ENCODE assay signal across 20 mouse cellular contexts in the genomic region with DNA sequence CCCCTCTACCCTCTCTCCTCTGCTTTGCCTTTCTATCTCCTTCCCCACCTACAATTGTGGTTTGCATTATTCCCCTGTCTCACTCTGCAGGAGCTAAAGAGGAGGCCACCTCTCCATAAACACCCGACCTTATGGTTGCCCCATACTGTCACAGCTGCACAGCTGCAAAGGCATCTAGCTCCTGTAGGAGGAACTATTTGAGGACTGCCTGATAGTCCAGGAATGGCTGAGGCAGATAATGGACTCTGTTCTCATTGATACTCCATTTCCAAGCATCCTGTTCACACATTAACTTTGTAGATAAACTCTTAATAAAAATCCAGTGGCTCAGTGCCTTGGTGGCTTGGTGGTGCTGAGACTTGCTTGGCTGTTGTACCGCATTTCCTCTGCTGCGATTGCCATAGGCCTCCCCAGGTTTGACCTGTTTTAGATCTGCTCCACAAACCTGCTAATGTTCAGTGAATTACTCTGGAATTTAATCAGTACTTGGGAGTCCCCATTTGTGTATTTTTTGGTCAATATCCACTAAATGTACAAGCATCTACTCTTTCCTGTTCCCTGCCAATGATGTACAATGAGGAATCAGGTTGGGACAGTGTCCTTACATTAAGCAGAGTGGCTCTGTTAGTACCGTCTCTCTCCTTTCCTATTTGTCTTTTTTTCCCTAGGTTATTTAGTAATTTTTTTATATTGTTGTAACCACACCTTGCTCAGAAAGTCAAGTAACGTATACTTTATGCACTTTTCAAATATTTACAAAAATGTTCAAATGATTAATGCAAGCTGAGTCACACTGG.
DNase-seq lines count a peak whose midpoint lies in the region; ATAC-seq and TF ChIP-seq lines count a peak whose summit lies in the region.
"Had no signal": no experiment of that assay in that cellular context is flagged by ENCODE, and none has a peak within 500 bp of the region (broad histone marks: within the 10 kb centered on the region; RNA-seq: fewer than 3 reads in every experiment).

No protein-coding gene starts in this region.

- no peaks in the 10 kb centered on the region for H3K36me3 ChIP-seq in heart, embryonic 12.5 days
- no peaks in the 10 kb centered on the region for H3K36me3 ChIP-seq in stomach, embryonic 14.5 days (ENCODE audit: control insufficient read depth, insufficient read depth, low read length)
- H3K36me3 ChIP-seq in stomach, postnatal 0 days (ENCODE audit: control insufficient read depth, insufficient read depth, low read length) = no peaks in the 10 kb centered on the region
- no peaks in the 10 kb centered on the region for H3K36me3 ChIP-seq in liver, embryonic 15.5 days (replicated peaks)
- no peaks in the 10 kb centered on the region for H3K36me3 ChIP-seq in kidney, adult 2 months (ENCODE audit: control insufficient read depth, insufficient read depth, low read length)
- no peaks in the 10 kb centered on the region for H3K36me3 ChIP-seq in forebrain, embryonic 11.5 days (ENCODE audit: control insufficient read depth, insufficient read depth, low read length)
- H3K36me3 ChIP-seq: embryonic facial prominence, embryonic 10.5 days; forebrain, embryonic 12.5 days; midbrain, embryonic 15.5 days had no signal

- peak; percentile 42; the same call in 1 of the 2 replicates for ATAC-seq in heart, embryonic 12.5 days (ENCODE audit: insufficient number of reproducible peaks, low FRiP score)
- peak; percentile 28; the same call in 1 of the 2 replicates for ATAC-seq in stomach, embryonic 14.5 days (ENCODE audit: insufficient number of reproducible peaks, insufficient read depth, low FRiP score, low read depth)
- ATAC-seq in stomach, postnatal 0 days (ENCODE audit: low FRiP score, low TSS enrichment) = no peak
- peak; percentile 90 for ATAC-seq in liver, embryonic 15.5 days (ENCODE audit: insufficient read depth)
- ATAC-seq in forebrain, embryonic 11.5 days (replicated peaks; ENCODE audit: low FRiP score) = no peak
- ATAC-seq: CD4-positive, CD25-positive, alpha-beta regulatory T cell, adult 4 months; hindbrain, embryonic 16.5 days had no signal

- H3K4me1 ChIP-seq in heart, embryonic 12.5 days (replicated peaks) = peaks cover 9% of the 10 kb centered on the region
- H3K4me1 ChIP-seq in stomach, embryonic 14.5 days (ENCODE audit: control insufficient read depth, insufficient read depth, low read length) = no peaks in the 10 kb centered on the region
- H3K4me1 ChIP-seq in stomach, postnatal 0 days (replicated peaks; ENCODE audit: control insufficient read depth, insufficient read depth) = no peaks in the 10 kb centered on the region
- H3K4me1 ChIP-seq in liver, embryonic 15.5 days (replicated peaks) = no peaks in the 10 kb centered on the region
- H3K4me1 ChIP-seq in kidney, adult 2 months (ENCODE audit: control insufficient read depth, insufficient read depth, low read length) = no peaks in the 10 kb centered on the region
- H3K4me1 ChIP-seq in forebrain, embryonic 11.5 days (replicated peaks; ENCODE audit: control insufficient read depth, insufficient read depth, low read length) = no peaks in the 10 kb centered on the region
- H3K4me1 ChIP-seq: embryonic facial prominence, embryonic 10.5 days; forebrain, embryonic 12.5 days; megakaryocyte, embryonic 14.5 days; midbrain, embryonic 15.5 days had no signal

- no peak overlapping the region for H3K9ac ChIP-seq in heart, embryonic 12.5 days
- H3K9ac ChIP-seq in stomach, embryonic 14.5 days (replicated peaks; ENCODE audit: low read depth, low read length) = no peak overlapping the region
- no peak overlapping the region for H3K9ac ChIP-seq in stomach, postnatal 0 days (ENCODE audit: low read length)
- no peak overlapping the region for H3K9ac ChIP-seq in liver, embryonic 15.5 days
- H3K9ac ChIP-seq in forebrain, embryonic 11.5 days (ENCODE audit: low read length) = no peak overlapping the region
- H3K9ac ChIP-seq: forebrain, embryonic 12.5 days; midbrain, embryonic 15.5 days had no signal

- TF ChIP-seq POLR2A in kidney, adult 2 months (IDR thresholded peaks at IDR 0.05; ENCODE audit: low read depth, low read length) = no peak

- WGBS in heart, embryonic 12.5 days = 38% methylated on average over 5 of the region's 5 CpGs
- WGBS in stomach, embryonic 14.5 days = 48% methylated on average over 5 of the region's 5 CpGs
- WGBS in stomach, postnatal 0 days = 34% methylated on average over 5 of the region's 5 CpGs
- WGBS in liver, embryonic 15.5 days (ENCODE audit: insufficient replicate concordance) = 39% methylated on average over 5 of the region's 5 CpGs
- WGBS in kidney, adult 2 months = 65% methylated on average over 5 of the region's 5 CpGs
- WGBS in forebrain, embryonic 11.5 days = 80% methylated on average over 5 of the region's 5 CpGs

- no peak for TF ChIP-seq EP300 in stomach, postnatal 0 days (optimal IDR thresholded peaks at IDR 0.05)

- no peaks in the 10 kb centered on the region for H3K27me3 ChIP-seq in heart, embryonic 12.5 days (replicated peaks)
- no peaks in the 10 kb centered on the region for H3K27me3 ChIP-seq in stomach, embryonic 14.5 days (ENCODE audit: control insufficient read depth, insufficient read depth, low read length)
- no peaks in the 10 kb centered on the region for H3K27me3 ChIP-seq in stomach, postnatal 0 days (ENCODE audit: control insufficient read depth, insufficient read depth, low read length)
- no peaks in the 10 kb centered on the region for H3K27me3 ChIP-seq in liver, embryonic 15.5 days
- H3K27me3 ChIP-seq in kidney, adult 2 months (replicated peaks; ENCODE audit: control insufficient read depth, insufficient read depth, low read length) = no peaks in the 10 kb centered on the region
- H3K27me3 ChIP-seq in forebrain, embryonic 11.5 days (ENCODE audit: control insufficient read depth, insufficient read depth, low read length) = no peaks in the 10 kb centered on the region
- H3K27me3 ChIP-seq: forebrain, embryonic 12.5 days; megakaryocyte, embryonic 14.5 days; midbrain, embryonic 15.5 days had no signal

- H3K4me3 ChIP-seq in heart, embryonic 12.5 days = no peak overlapping the region
- no peak overlapping the region for H3K4me3 ChIP-seq in stomach, embryonic 14.5 days (ENCODE audit: low read depth, low read length)
- no peak overlapping the region for H3K4me3 ChIP-seq in stomach, postnatal 0 days (ENCODE audit: low read depth, low read length)
- H3K4me3 ChIP-seq in liver, embryonic 15.5 days (replicated peaks) = no peak overlapping the region
- H3K4me3 ChIP-seq in kidney, adult 2 months (ENCODE audit: insufficient read depth, low read depth, low read length) = no peak overlapping the region
- H3K4me3 ChIP-seq in forebrain, embryonic 11.5 days (ENCODE audit: low read depth, low read length) = no peak overlapping the region
- H3K4me3 ChIP-seq: embryonic facial prominence, embryonic 10.5 days; forebrain, embryonic 12.5 days; left cerebral cortex, adult 2 months; megakaryocyte, embryonic 14.5 days; midbrain, embryonic 15.5 days; myocyte had no signal

- H3K27ac ChIP-seq in heart, embryonic 12.5 days (ENCODE audit: poor library complexity, severe bottlenecking) = no peak overlapping the region
- H3K27ac ChIP-seq in stomach, embryonic 14.5 days (ENCODE audit: low read length) = no peak overlapping the region
- H3K27ac ChIP-seq in stomach, postnatal 0 days (replicated peaks) = no peak overlapping the region
- H3K27ac ChIP-seq in liver, embryonic 15.5 days (replicated peaks) = no peak overlapping the region
- no peak overlapping the region for H3K27ac ChIP-seq in kidney, adult 2 months (ENCODE audit: insufficient read depth, low read depth, low read length)
- H3K27ac ChIP-seq in forebrain, embryonic 11.5 days (ENCODE audit: low read depth, low read length) = no peak overlapping the region
- H3K27ac ChIP-seq: embryonic facial prominence, embryonic 10.5 days; forebrain, embryonic 12.5 days; left cerebral cortex, adult 2 months; midbrain, embryonic 15.5 days had no signal

- DNase-seq in heart, postnatal 4 days = no peak
- no peak for DNase-seq in stomach, postnatal 0 days (ENCODE audit: low spot score)
- no peak for DNase-seq in kidney, adult 2 months
- DNase-seq in forebrain, embryonic 11.5 days (ENCODE audit: low spot score) = no peak
- no peak for DNase-seq in right cerebral cortex, postnatal 25 days
- DNase-seq: kidney, adult 8-10 months; kidney, postnatal 25 days; lung, adult 2 months; thymus, postnatal 14 days had no signal

- H3K4me2 ChIP-seq in heart, embryonic 12.5 days = no peak overlapping the region
- no peak overlapping the region for H3K4me2 ChIP-seq in stomach, embryonic 14.5 days (replicated peaks; ENCODE audit: low read depth, low read length)
- no peak overlapping the region for H3K4me2 ChIP-seq in stomach, postnatal 0 days (replicated peaks; ENCODE audit: low read depth)
- no peak overlapping the region for H3K4me2 ChIP-seq in liver, embryonic 15.5 days
- no peak overlapping the region for H3K4me2 ChIP-seq in forebrain, embryonic 11.5 days (ENCODE audit: low read depth, low read length, severe bottlenecking)
- H3K4me2 ChIP-seq: forebrain, embryonic 12.5 days; midbrain, embryonic 15.5 days had no signal

- H3K9me3 ChIP-seq in heart, embryonic 12.5 days (replicated peaks) = no peaks in the 10 kb centered on the region
- no peaks in the 10 kb centered on the region for H3K9me3 ChIP-seq in stomach, embryonic 14.5 days (ENCODE audit: control insufficient read depth, low read depth, low read length)
- H3K9me3 ChIP-seq in stomach, postnatal 0 days (ENCODE audit: control insufficient read depth, low read length) = no peaks in the 10 kb centered on the region
- H3K9me3 ChIP-seq in liver, embryonic 15.5 days (replicated peaks) = no peaks in the 10 kb centered on the region
- H3K9me3 ChIP-seq in forebrain, embryonic 11.5 days (ENCODE audit: control insufficient read depth, low read length) = no peaks in the 10 kb centered on the region
- H3K9me3 ChIP-seq: embryonic facial prominence, embryonic 10.5 days; forebrain, embryonic 12.5 days; megakaryocyte, embryonic 14.5 days; midbrain, embryonic 15.5 days had no signal

- TF ChIP-seq CTCF in stomach, postnatal 0 days (IDR thresholded peaks at IDR 0.05; ENCODE audit: low read depth) = no peak
- no peak for TF ChIP-seq CTCF in kidney, adult 2 months (conservative IDR thresholded peaks at IDR 0.05; ENCODE audit: insufficient read depth, insufficient read length, low read depth, low read length)

Comparison
In these comparisons a context has a peak if more than half of its experiments do, and no peak if none do; other contexts are left out.
1. ATAC-seq: peak in heart, embryonic 12.5 days (single experiment), stomach, embryonic 14.5 days (single experiment) and liver, embryonic 15.5 days (single experiment); none in stomach, postnatal 0 days (single experiment) and forebrain, embryonic 11.5 days (single experiment).